In genomic region chr17:30609305-30609979, GRCm38 (mm10) we compare ENCODE assay signal across 9 mouse cellular contexts. TPM values are rescaled to one million over a fixed set of nuclear protein-coding genes. Genes with fewer than 3 reads are reported as not detected.
DNase-seq lines count a peak whose midpoint lies in the region; ATAC-seq and TF ChIP-seq lines count a peak whose summit lies in the region.
"Had no signal": no experiment of that assay in that cellular context is flagged by ENCODE, and none has a peak within 500 bp of the region (broad histone marks: within the 10 kb centered on the region; RNA-seq: fewer than 3 reads in every experiment).

No protein-coding gene starts in this region.

- WGBS in large intestine, adult 2 months: 25% methylated on average over 16 of the region's 16 CpGs
- WGBS in hindbrain, embryonic 14.5 days: 90% methylated on average over 16 of the region's 16 CpGs

- DNase-seq in gastrocnemius, adult 2 months: peak; percentile 64
- DNase-seq in gastrocnemius, postnatal 4 days (ENCODE audit: low spot score in 2 of 2): no peak
- DNase-seq in right cerebral cortex, adult 18-20 months: peak; percentile 68
- DNase-seq in right cerebral cortex, postnatal 10 days (ENCODE audit: low spot score in 2 of 2): no peak
- DNase-seq in large intestine, adult 2 months (ENCODE audit: low read depth, low spot score): peak; percentile 95
- peak; percentile 24 for DNase-seq in urinary bladder, postnatal 25 days (ENCODE audit: low spot score)
- DNase-seq in hindbrain, embryonic 14.5 days (ENCODE audit: low spot score): no peak
- DNase-seq in lung, postnatal 25 days (ENCODE audit: low spot score): no peak

- ATAC-seq in hindbrain, embryonic 14.5 days (ENCODE audit: low FRiP score): no peak

- intact Hi-C loops in gastrocnemius, adult 2 months (cut with DNase I): no loop called here

- no peaks in the 10 kb centered on the region for H3K27me3 ChIP-seq in hindbrain, embryonic 14.5 days (ENCODE audit: control insufficient read depth, insufficient read depth, low read length)
- H3K27me3 ChIP-seq: limb, embryonic 13.5 days had no signal

- H3K4me2 ChIP-seq in hindbrain, embryonic 14.5 days (replicated peaks): no peak overlapping the region
- H3K4me2 ChIP-seq: limb, embryonic 13.5 days had no signal

- 0 out of 2 replicates have a peak, but pooled peaks cover 6% of the 10 kb centered on the region for H3K4me1 ChIP-seq in hindbrain, embryonic 14.5 days (replicated peaks; ENCODE audit: control insufficient read depth, insufficient read depth, low read length)

- H3K9me3 ChIP-seq in hindbrain, embryonic 14.5 days (ENCODE audit: control insufficient read depth, low read length): no peaks in the 10 kb centered on the region
- H3K9me3 ChIP-seq: limb, embryonic 13.5 days had no signal

- no peak for TF ChIP-seq CTCF in gastrocnemius, adult 2 months (IDR thresholded peaks at IDR 0.05)

- no peaks in the 10 kb centered on the region for H3K36me3 ChIP-seq in hindbrain, embryonic 14.5 days (replicated peaks; ENCODE audit: control insufficient read depth, insufficient read depth)

- peak overlapping the region; percentile 8; the same call in 1 of the 2 replicates for H3K4me3 ChIP-seq in gastrocnemius, adult 2 months
- no peak overlapping the region for H3K4me3 ChIP-seq in hindbrain, embryonic 14.5 days (replicated peaks; ENCODE audit: low read length)
- H3K4me3 ChIP-seq: limb, embryonic 13.5 days had no signal

- H3K9ac ChIP-seq in hindbrain, embryonic 14.5 days: no peak overlapping the region
- H3K9ac ChIP-seq: limb, embryonic 13.5 days had no signal

- peak overlapping the region; percentile 36 for H3K27ac ChIP-seq in gastrocnemius, adult 2 months
- no peak overlapping the region for H3K27ac ChIP-seq in hindbrain, embryonic 14.5 days
- H3K27ac ChIP-seq: limb, embryonic 13.5 days had no signal

RNA-seq across cellular contexts. Expression of gene Dnah8, which starts 14.7 kb away (rescaled TPM):
- total RNA-seq in gastrocnemius, adult 2 months (2021): under 1 TPM in 1 of 2 experiments, not detected in 1; 0.11 TPM
- 1 to 10 TPM; 1.2 TPM for total RNA-seq in gastrocnemius, postnatal 4 days (2021)
- polyA plus RNA-seq in large intestine, adult 2 months (2012; rRNA removed): 9.8 and 12.3 TPM in 2 replicates
- polyA plus RNA-seq in hindbrain, embryonic 14.5 days (2014; fragmentation: Nextera tagmentation; extraction: Ambion mirVana): 2.6 and 3.1 TPM in 2 replicates

RNA-seq across cellular contexts. Expression of gene Glo1, which starts 17.2 kb away (rescaled TPM):
- total RNA-seq in gastrocnemius, adult 2 months (2021): 100 to 1,000 TPM; 159 to 169 TPM
- total RNA-seq in gastrocnemius, postnatal 4 days (2021): 100 to 1,000 TPM; 131 to 136 TPM
- polyA plus RNA-seq in large intestine, adult 2 months (2012; rRNA removed): 58.4 and 62.2 TPM in 2 replicates
- 185 and 194 TPM in 2 replicates for polyA plus RNA-seq in hindbrain, embryonic 14.5 days (2014; fragmentation: Nextera tagmentation; extraction: Ambion mirVana)

RNA-seq across cellular contexts. Expression of gene Btbd9, which starts 33.2 kb away (rescaled TPM):
- total RNA-seq in gastrocnemius, adult 2 months (2021): 10 to 100 TPM; 11.9 to 14.7 TPM
- 10 to 100 TPM; 24.1 to 32.6 TPM for total RNA-seq in gastrocnemius, postnatal 4 days (2021)
- 13.5 and 19.9 TPM in 2 replicates for polyA plus RNA-seq in large intestine, adult 2 months (2012; rRNA removed)
- 117 and 126 TPM in 2 replicates for polyA plus RNA-seq in hindbrain, embryonic 14.5 days (2014; fragmentation: Nextera tagmentation; extraction: Ambion mirVana)

Comparison
In these comparisons a context has a peak if more than half of its experiments do, and no peak if none do; other contexts are left out.
1. DNase-seq: peak in gastrocnemius, adult 2 months (single experiment), right cerebral cortex, adult 18-20 months (single experiment), large intestine, adult 2 months (single experiment) and urinary bladder, postnatal 25 days (single experiment); none in gastrocnemius, postnatal 4 days (0 of 2), right cerebral cortex, postnatal 10 days (0 of 2), hindbrain, embryonic 14.5 days (single experiment) and lung, postnatal 25 days (single experiment).